Mouse (Mus musculus) hindbrain, embryonic 14.5 days (tissue): ENCODE results near the gene Acss1. TPM values are rescaled to one million over a fixed set of nuclear protein-coding genes. Genes with fewer than 3 reads are reported as not detected.

Source experiments
- ATAC-seq: fragments of 200-750 bp; cut with Nextera tagmentation; 2 replicates; pipeline ENCODE4 v1.8.0; 2017; ENCODE audit warnings: moderate number of reproducible peaks, mild to moderate bottlenecking, moderate TSS enrichment, moderate library complexity; ENCODE audit not compliant: low FRiP score
- DNase-seq: peaks from one replicate; pipeline ENCODE4 v3.0.0-alpha.2; 2015; ENCODE audit warnings: low spot score
- H3K27ac ChIP-seq: fragments of 300-500 bp; sonication (generic); 2 replicates; pipeline ENCODE4 v1.5.1; 2014; ENCODE audit warnings: mild to moderate bottlenecking, moderate library complexity
- H3K27me3 ChIP-seq: fragments of 300-500 bp; sonication (generic); 2 replicates; pipeline ENCODE4 v1.6.1; 2014; ENCODE audit warnings: mild to moderate bottlenecking, low read length, mixed read lengths; ENCODE audit not compliant: control insufficient read depth, insufficient read depth
- H3K36me3 ChIP-seq: fragments of 300-500 bp; sonication (generic); replicated peaks from 2 replicates; pipeline ENCODE4 v1.6.1; 2014; ENCODE audit not compliant: control insufficient read depth, insufficient read depth
- H3K4me1 ChIP-seq: fragments of 300-500 bp; sonication (generic); replicated peaks from 2 replicates; pipeline ENCODE4 v1.6.1; 2014; ENCODE audit warnings: antibody characterized with exemption, low read length, mixed read lengths; ENCODE audit not compliant: control insufficient read depth, insufficient read depth
- H3K4me2 ChIP-seq: fragments of 300-500 bp; sonication (generic); replicated peaks from 2 replicates; pipeline ENCODE4 v1.6.1; 2014; ENCODE audit warnings: mild to moderate bottlenecking, moderate library complexity
- H3K4me3 ChIP-seq: fragments of 300-500 bp; sonication (generic); replicated peaks from 2 replicates; pipeline ENCODE4 v1.5.1; 2014; ENCODE audit warnings: mild to moderate bottlenecking, low read length
- H3K9ac ChIP-seq: fragments of 300-500 bp; sonication (generic); 2 replicates; pipeline ENCODE4 v1.6.1; 2014
- H3K9me3 ChIP-seq: fragments of 300-500 bp; sonication (generic); 2 replicates; pipeline ENCODE4 v1.6.1; 2016; ENCODE audit warnings: low read length; ENCODE audit not compliant: control insufficient read depth
- WGBS: fragments of 180-500 bp; shearing (Covaris S2); extraction: QIAGEN DNeasy Blood & Tissue Kit; methylation state at CpG from one replicate; pipeline ENCODE4 v1.1.7; 2014; 5-methylcytosine and 5-hydroxymethylcytosine counted together
- polyA plus RNA-seq: library from polyadenylated mRNA; unstranded; fragments of >200 nt; fragmentation: Nextera tagmentation; extraction: Ambion mirVana; gene quantifications from 2 replicates; pipeline ENCODE4 v1.2.1, GENCODE M21; 2014

The Acss1 gene
- polyA plus RNA-seq, 1 experiment from 2014 or later, result 14.8 TPM

DNA sequence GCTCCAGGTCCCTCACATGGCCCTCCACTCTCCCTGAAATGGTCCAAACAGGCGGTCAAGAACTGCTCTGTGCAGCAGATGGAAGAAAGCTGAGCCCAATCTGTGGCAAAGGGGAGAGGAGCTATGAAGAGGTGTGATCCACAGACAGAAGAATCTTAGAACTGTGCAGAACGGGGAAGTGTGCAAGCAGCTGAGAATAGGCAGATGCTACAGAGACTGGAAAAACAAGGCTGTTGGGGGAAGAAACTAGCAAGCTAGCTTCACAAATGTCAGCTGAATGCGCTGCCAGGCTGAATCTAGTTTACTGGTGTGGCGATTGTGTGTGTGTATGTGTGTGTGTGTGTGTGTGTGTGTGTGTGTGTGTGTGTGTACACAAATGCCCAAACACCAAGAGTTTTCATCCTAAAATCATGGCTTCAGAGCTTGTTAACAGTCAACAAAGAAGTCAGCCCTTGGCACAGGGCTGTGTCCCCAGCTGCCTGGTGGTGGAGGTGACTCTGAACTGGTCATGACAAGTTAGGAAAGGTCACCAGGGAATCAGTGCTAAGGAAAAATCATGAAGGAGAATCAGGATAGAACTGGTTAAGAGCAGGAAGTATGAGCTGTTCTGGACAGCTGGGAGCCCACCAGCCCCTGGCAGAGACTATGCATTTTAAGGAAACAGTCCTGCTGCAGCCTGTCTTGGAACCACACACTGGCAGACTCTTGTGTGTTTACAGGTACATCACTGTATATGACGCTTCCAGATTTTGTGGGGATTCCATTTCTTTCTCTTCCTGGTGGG, 7.4 kb downstream of the Acss1 start:
- Histone ChIP-seq H3K4me2 (no peak overlapping the region), H3K4me3 (no peak overlapping the region), H3K27me3 (no peaks in the 10 kb centered on the region), H3K9ac (no peak overlapping the region), H3K4me1 (no peaks in the 10 kb centered on the region), H3K9me3 (no peaks in the 10 kb centered on the region), H3K36me3 (no peaks in the 10 kb centered on the region), H3K27ac (no peak overlapping the region)
- ATAC-seq, result no peak
- 82% methylated on average over 5 of the region's 5 CpGs for WGBS
- no peak for DNase-seq

DNA sequence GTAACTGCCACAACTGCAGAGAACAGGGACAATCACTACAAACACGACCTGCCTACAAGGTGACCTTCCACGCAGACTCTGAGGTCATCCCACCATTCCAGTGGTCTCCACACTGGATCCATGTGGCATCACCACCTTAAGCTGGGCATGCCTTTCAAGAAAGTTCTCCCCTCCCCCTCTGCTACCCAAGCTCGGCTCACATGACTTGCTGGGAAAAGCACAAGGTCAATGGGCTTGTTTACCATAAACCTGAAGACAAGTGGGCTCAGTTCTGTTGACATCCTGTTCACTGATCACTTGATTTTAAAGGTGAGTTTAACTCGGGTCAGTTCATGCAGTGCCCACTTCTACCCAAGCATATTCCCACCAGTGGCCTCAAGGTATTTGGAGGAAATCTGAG, 8.3 kb downstream of the Acss1 start:
- H3K27me3 ChIP-seq, result no peaks in the 10 kb centered on the region
- ATAC-seq (no peak), DNase-seq (no peak)
- H3K36me3 ChIP-seq, result no peaks in the 10 kb centered on the region
- WGBS, result 76% methylated on average over 4 of the region's 4 CpGs
- 0 out of 2 replicates have a peak, but pooled peaks cover 3% of the 10 kb centered on the region for H3K9me3 ChIP-seq
- no peak overlapping the region for H3K4me3 ChIP-seq
- no peak overlapping the region for H3K27ac ChIP-seq
- no peak overlapping the region for H3K9ac ChIP-seq
- H3K4me2 ChIP-seq, result no peak overlapping the region
- H3K4me1 ChIP-seq, result no peaks in the 10 kb centered on the region

DNA sequence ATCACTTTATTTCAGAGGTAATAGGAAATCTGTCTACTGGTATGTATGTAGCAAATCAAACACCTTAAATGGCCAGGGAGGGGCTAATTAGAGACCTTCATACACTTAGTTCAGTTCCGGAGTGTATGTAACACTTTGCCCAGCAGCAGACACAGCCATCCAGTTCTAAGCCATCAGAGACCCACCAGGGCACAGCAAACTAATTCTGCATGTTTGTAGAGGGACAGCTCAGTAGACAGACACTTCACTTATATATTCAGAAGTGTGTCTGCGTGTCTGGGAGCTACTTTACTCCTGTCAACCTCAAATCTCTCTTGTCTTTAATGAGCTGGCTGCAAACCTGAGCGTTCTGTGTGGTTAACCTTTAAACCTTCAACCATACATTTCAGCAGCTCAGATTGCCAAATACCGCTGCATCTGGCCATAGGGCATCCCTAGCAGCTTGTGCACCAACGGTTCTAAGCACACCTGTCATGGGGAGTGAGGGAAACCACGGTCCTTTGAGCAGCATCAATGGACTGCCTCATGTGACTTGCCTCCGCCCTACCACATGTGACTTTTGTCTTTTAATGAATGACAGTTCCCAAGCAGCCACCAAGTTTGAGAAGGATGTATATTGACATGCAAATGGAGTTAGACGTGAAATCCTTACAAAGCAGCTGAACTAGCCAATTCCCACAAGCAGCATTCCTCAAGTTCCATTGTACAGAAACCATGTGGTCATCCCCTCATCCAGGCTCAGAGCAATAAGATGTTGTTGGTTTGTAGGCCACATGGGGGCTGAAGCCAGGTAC, 11.1 kb downstream of the Acss1 start:
- Histone ChIP-seq H3K4me1 (no peaks in the 10 kb centered on the region), H3K9ac (no peak overlapping the region), H3K9me3 (0 out of 2 replicates have a peak, but pooled peaks cover 3% of the 10 kb centered on the region), H3K27me3 (no peaks in the 10 kb centered on the region), H3K27ac (peak overlapping the region; percentile 61), H3K36me3 (no peaks in the 10 kb centered on the region), H3K4me2 (no peak overlapping the region), H3K4me3 (no peak overlapping the region)
- DNase-seq (peak; percentile 39), ATAC-seq (peak; percentile 78)
- 27% methylated on average over 8 of the region's 8 CpGs for WGBS

DNA sequence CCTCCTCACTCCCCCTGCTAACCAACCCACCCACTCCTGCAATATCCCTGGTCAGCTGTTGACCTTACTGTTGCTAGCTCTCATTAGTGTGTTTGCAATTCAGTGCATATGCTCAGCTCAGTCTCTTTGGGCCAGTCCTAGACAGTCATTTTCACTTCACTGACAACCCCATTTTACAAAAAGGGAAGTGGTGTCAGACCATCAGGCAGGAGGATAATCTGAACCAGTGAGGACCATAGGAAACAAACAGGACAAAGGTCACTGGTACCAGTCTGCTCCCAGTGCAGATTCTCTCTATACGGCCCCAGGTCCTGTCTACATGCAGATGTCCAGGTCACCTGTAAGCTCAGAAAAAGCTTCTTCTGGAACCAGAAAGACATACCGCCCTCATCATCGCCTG, 12.2 kb downstream of the Acss1 start:
- no peaks in the 10 kb centered on the region for H3K36me3 ChIP-seq
- WGBS, result 87% methylated on average over 3 of the region's 3 CpGs
- 0 out of 2 replicates have a peak, but pooled peaks cover 3% of the 10 kb centered on the region for H3K9me3 ChIP-seq
- no peak overlapping the region for H3K4me2 ChIP-seq
- ATAC-seq, result no peak
- H3K4me3 ChIP-seq, result no peak overlapping the region
- H3K27ac ChIP-seq, result 0 out of 2 replicates have a peak overlapping the region, but pooled peaks have one; percentile 61
- no peak for DNase-seq
- peaks cover 4% of the 10 kb centered on the region; the same call in 1 of the 2 replicates for H3K4me1 ChIP-seq
- no peak overlapping the region for H3K9ac ChIP-seq
- no peaks in the 10 kb centered on the region for H3K27me3 ChIP-seq

DNA sequence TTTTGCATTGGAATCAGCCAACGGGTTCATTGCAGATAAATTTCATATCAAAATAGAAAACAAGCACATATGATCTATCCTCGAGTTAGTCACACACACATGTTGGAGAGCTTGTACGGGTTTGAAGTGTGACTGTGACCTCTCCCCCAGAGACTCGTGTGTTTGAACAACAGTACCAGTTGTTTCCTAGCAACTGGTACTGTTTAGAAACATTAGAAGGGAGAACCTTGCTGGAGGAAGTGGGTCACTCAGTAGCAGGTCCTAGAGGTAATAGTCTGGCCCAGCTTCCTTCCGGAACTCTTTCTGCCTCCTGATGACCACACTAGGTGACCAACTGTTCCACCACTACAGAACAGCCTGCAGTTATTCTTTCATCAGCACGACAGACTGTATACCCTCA, 13.0 kb downstream of the Acss1 start:
- DNase-seq (no peak), ATAC-seq (no peak)
- Histone ChIP-seq H3K4me1 (peaks cover 12% of the 10 kb centered on the region; the same call in 1 of the 2 replicates), H3K9me3 (0 out of 2 replicates have a peak, but pooled peaks cover 3% of the 10 kb centered on the region), H3K27me3 (no peaks in the 10 kb centered on the region), H3K4me3 (no peak overlapping the region), H3K9ac (no peak overlapping the region), H3K27ac (no peak overlapping the region), H3K36me3 (no peaks in the 10 kb centered on the region), H3K4me2 (no peak overlapping the region)
- WGBS, result 87% methylated on average over 6 of the region's 6 CpGs

DNA sequence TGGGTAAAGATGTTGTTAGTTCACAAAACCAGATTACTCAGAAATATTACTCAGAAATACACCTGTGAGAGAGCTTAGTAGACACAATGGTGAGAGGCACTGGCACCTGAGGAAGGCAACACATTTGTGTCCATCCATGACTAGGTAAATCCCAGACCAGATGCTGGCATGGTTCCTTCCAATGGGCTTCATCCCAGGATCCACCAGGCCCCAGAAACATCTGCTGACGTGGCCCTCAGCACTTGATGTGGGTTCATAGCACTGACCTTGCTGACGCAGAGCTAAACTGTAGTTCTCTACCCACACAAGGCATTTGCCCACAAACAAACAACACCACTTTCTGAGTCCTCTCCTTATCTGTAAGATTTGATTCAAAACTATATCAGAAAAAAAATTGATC, 13.5 kb downstream of the Acss1 start:
- Histone ChIP-seq H3K4me3 (no peak overlapping the region), H3K4me1 (peaks cover 17% of the 10 kb centered on the region), H3K36me3 (no peaks in the 10 kb centered on the region), H3K9me3 (0 out of 2 replicates have a peak, but pooled peaks cover 3% of the 10 kb centered on the region), H3K4me2 (no peak overlapping the region), H3K9ac (no peak overlapping the region), H3K27me3 (no peaks in the 10 kb centered on the region), H3K27ac (no peak overlapping the region)
- 97% methylated on average over 2 of the region's 2 CpGs for WGBS
- ATAC-seq, result no peak
- no peak for DNase-seq

DNA sequence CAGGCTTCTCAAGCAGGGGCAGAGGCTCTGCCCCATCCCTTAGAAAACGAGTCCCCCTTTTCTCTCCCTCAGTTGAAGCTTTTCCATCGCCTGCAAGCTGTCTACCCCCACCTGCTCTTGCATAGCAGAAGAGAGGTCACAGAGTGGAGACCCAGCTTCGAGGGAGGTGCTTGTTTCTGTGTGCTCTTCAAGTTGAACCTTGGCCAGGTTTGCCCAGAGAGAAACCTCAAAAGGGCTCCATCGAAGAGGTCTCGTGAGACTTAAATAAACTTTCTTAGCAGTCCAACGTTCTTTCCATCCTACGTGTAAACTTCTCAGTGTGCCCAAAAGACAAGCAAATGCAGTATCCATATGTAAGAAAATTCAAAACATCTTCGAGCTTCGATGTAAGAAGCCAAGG, 16.9 kb downstream of the Acss1 start:
- Histone ChIP-seq H3K4me2 (no peak overlapping the region), H3K9me3 (0 out of 2 replicates have a peak, but pooled peaks cover 3% of the 10 kb centered on the region), H3K4me3 (no peak overlapping the region), H3K9ac (no peak overlapping the region), H3K27me3 (no peaks in the 10 kb centered on the region), H3K4me1 (peaks cover 33% of the 10 kb centered on the region), H3K36me3 (no peaks in the 10 kb centered on the region), H3K27ac (no peak overlapping the region)
- DNase-seq, result no peak
- 60% methylated on average over 9 of the region's 9 CpGs for WGBS
- ATAC-seq, result no peak

DNA sequence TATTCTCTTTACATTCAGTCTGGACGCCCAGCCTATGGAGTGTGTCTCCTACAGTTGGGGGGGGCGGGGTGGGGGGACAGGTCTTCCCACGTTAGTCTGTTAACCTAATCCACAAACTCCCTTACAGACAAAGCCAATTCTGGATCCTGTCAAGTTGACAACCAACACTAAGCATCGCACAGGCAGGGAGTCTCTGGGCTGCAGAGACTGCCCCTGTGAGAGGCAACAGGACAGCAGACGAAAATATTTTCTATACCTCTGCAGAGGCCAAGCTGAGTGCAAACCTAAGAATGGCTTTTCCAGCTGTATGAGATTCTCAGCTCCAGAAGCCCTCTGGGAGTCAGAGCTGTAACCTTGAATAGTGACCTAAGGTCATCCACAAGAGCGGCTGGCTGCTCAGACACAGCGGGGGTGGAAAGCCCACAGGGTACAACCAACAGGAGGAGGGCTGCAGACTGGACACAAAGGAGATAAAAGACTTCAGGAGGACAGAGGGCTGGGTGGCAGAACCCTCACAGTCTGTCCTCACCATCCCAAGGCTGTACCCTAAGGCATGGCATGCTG, 17.7 kb downstream of the Acss1 start:
- WGBS, result 9% methylated on average over 7 of the region's 7 CpGs
- Histone ChIP-seq H3K4me3 (no peak overlapping the region), H3K27ac (no peak overlapping the region), H3K4me2 (no peak overlapping the region), H3K27me3 (no peaks in the 10 kb centered on the region), H3K4me1 (peaks cover 33% of the 10 kb centered on the region), H3K9ac (0 out of 2 replicates have a peak overlapping the region, but pooled peaks have one; percentile 9), H3K9me3 (0 out of 2 replicates have a peak, but pooled peaks cover 2% of the 10 kb centered on the region), H3K36me3 (no peaks in the 10 kb centered on the region)
- ATAC-seq, result peak; percentile 26; the same call in 1 of the 2 replicates
- no peak for DNase-seq
